Mouse (Mus musculus): Measurements from ENCODE around the gene Tnip1. TPM values are rescaled to one million over a fixed set of nuclear protein-coding genes. Genes with fewer than 3 reads are reported as not detected.

Tnip1 gene
- total and polyA plus RNA-seq, 3 experiments = 9.6 to 31.9 (median 17.3) TPM

GRCm38 (mm10) chr11:54885406-54885805, 77.3 kb downstream of the Tnip1 start:
- no peak for ATAC-seq (ENCODE audit: extremely low read depth, insufficient number of reproducible peaks, low FRiP score, poor library complexity, severe bottlenecking)
- Histone ChIP-seq H3K27me3 (ENCODE audit: insufficient read depth, low read length) (peaks cover 14% of the 10 kb centered on the region), H3K4me3 (ENCODE audit: low read depth, low read length) (no peak overlapping the region), H3K36me3 (replicated peaks) (no peaks in the 10 kb centered on the region), H3K4me1 (ENCODE audit: insufficient read depth, low read depth, low read length) (peaks cover 25% of the 10 kb centered on the region), H3K9me3 (replicated peaks) (no peaks in the 10 kb centered on the region)
- TF ChIP-seq POLR2AphosphoS5 (IDR thresholded peaks at IDR 0.05; ENCODE audit: insufficient replicate concordance, low read depth, low read length) (no peak), GATA2 (IDR thresholded peaks at IDR 0.05; ENCODE audit: borderline replicate concordance, low read depth, low read length) (no peak), TAL1 (conservative IDR thresholded peaks at IDR 0.05; ENCODE audit: low read depth, low read length) (no peak), CTCF (IDR thresholded peaks at IDR 0.05; ENCODE audit: low read depth, low read length) (no peak), GATA1 (IDR thresholded peaks at IDR 0.05; ENCODE audit: borderline replicate concordance, low read length) (no peak)
- no peak for DNase-seq (ENCODE audit: low spot score)

GRCm38 (mm10) chr11:54884937-54885336, 77.8 kb downstream of the Tnip1 start:
- Histone ChIP-seq H3K4me3 (ENCODE audit: low read depth, low read length) (no peak overlapping the region; the same call in 1 of the 2 replicates), H3K9me3 (replicated peaks) (no peaks in the 10 kb centered on the region), H3K36me3 (replicated peaks) (no peaks in the 10 kb centered on the region), H3K27me3 (ENCODE audit: insufficient read depth, low read length) (peaks cover 14% of the 10 kb centered on the region), H3K4me1 (ENCODE audit: insufficient read depth, low read depth, low read length) (peaks cover 25% of the 10 kb centered on the region)
- DNase-seq (ENCODE audit: low spot score) = peak; percentile 18
- TF ChIP-seq POLR2AphosphoS5 (IDR thresholded peaks at IDR 0.05; ENCODE audit: insufficient replicate concordance, low read depth, low read length) = no peak
- no peak for TF ChIP-seq CTCF (IDR thresholded peaks at IDR 0.05; ENCODE audit: low read depth, low read length)
- no peak for TF ChIP-seq GATA1 (IDR thresholded peaks at IDR 0.05; ENCODE audit: borderline replicate concordance, low read length)
- TF ChIP-seq GATA2 (IDR thresholded peaks at IDR 0.05; ENCODE audit: borderline replicate concordance, low read depth, low read length) = no peak
- no peak for TF ChIP-seq TAL1 (conservative IDR thresholded peaks at IDR 0.05; ENCODE audit: low read depth, low read length)
- peak; percentile 43 for ATAC-seq (ENCODE audit: extremely low read depth, insufficient number of reproducible peaks, low FRiP score, poor library complexity, severe bottlenecking)

GRCm38 (mm10) chr11:54884197-54884828, 78.4 kb downstream of the Tnip1 start:
- no peak for TF ChIP-seq GATA1 (IDR thresholded peaks at IDR 0.05; ENCODE audit: borderline replicate concordance, low read length)
- no peak for TF ChIP-seq POLR2AphosphoS5 (IDR thresholded peaks at IDR 0.05; ENCODE audit: insufficient replicate concordance, low read depth, low read length)
- TF ChIP-seq CTCF (IDR thresholded peaks at IDR 0.05; ENCODE audit: low read depth, low read length) = no peak
- TF ChIP-seq TAL1 (conservative IDR thresholded peaks at IDR 0.05; ENCODE audit: low read depth, low read length) = no peak
- no peak for TF ChIP-seq GATA2 (IDR thresholded peaks at IDR 0.05; ENCODE audit: borderline replicate concordance, low read depth, low read length)
- Histone ChIP-seq H3K27me3 (ENCODE audit: insufficient read depth, low read length) (peaks cover 12% of the 10 kb centered on the region), H3K36me3 (replicated peaks) (no peaks in the 10 kb centered on the region), H3K4me1 (ENCODE audit: insufficient read depth, low read depth, low read length) (peaks cover 25% of the 10 kb centered on the region), H3K9me3 (replicated peaks) (no peaks in the 10 kb centered on the region), H3K4me3 (ENCODE audit: low read depth, low read length) (no peak overlapping the region)
- DNase-seq (ENCODE audit: low spot score) (no peak), ATAC-seq (ENCODE audit: extremely low read depth, insufficient number of reproducible peaks, low FRiP score, poor library complexity, severe bottlenecking) (peak; percentile 52)

- no peaks in the 10 kb centered on the region for H3K36me3 ChIP-seq (replicated peaks)
- H3K27me3 ChIP-seq (ENCODE audit: insufficient read depth, low read length) = peaks cover 5% of the 10 kb centered on the region; the same call in 1 of the 2 replicates
- no peak for DNase-seq (ENCODE audit: low spot score)
- H3K9me3 ChIP-seq (replicated peaks) = no peaks in the 10 kb centered on the region
- no peak overlapping the region for H3K4me3 ChIP-seq (ENCODE audit: low read depth, low read length)
- H3K4me1 ChIP-seq (ENCODE audit: insufficient read depth, low read depth, low read length) = peaks cover 25% of the 10 kb centered on the region
- no peak for ATAC-seq (ENCODE audit: extremely low read depth, insufficient number of reproducible peaks, low FRiP score, poor library complexity, severe bottlenecking)
- TF ChIP-seq GATA2 (IDR thresholded peaks at IDR 0.05; ENCODE audit: borderline replicate concordance, low read depth, low read length) (no peak), CTCF (IDR thresholded peaks at IDR 0.05; ENCODE audit: low read depth, low read length) (no peak), POLR2AphosphoS5 (IDR thresholded peaks at IDR 0.05; ENCODE audit: insufficient replicate concordance, low read depth, low read length) (no peak), TAL1 (conservative IDR thresholded peaks at IDR 0.05; ENCODE audit: low read depth, low read length) (no peak)
Observed at GRCm38 (mm10) chr11:54882671-54883070, 80.0 kb downstream of the Tnip1 start.

GRCm38 (mm10) chr11:54881051-54881474, 81.7 kb downstream of the Tnip1 start:
- no peak for ATAC-seq (ENCODE audit: extremely low read depth, insufficient number of reproducible peaks, low FRiP score, poor library complexity, severe bottlenecking)
- TF ChIP-seq GATA1 (IDR thresholded peaks at IDR 0.05; ENCODE audit: borderline replicate concordance, low read length) (no peak), TAL1 (conservative IDR thresholded peaks at IDR 0.05; ENCODE audit: low read depth, low read length) (no peak), GATA2 (IDR thresholded peaks at IDR 0.05; ENCODE audit: borderline replicate concordance, low read depth, low read length) (no peak), POLR2AphosphoS5 (IDR thresholded peaks at IDR 0.05; ENCODE audit: insufficient replicate concordance, low read depth, low read length) (no peak), CTCF (IDR thresholded peaks at IDR 0.05; ENCODE audit: low read depth, low read length) (no peak)
- Histone ChIP-seq H3K4me1 (ENCODE audit: insufficient read depth, low read depth, low read length) (peaks cover 25% of the 10 kb centered on the region), H3K36me3 (replicated peaks) (no peaks in the 10 kb centered on the region), H3K9me3 (replicated peaks) (no peaks in the 10 kb centered on the region), H3K27me3 (ENCODE audit: insufficient read depth, low read length) (no peaks in the 10 kb centered on the region), H3K4me3 (ENCODE audit: low read depth, low read length) (no peak overlapping the region)
- no peak for DNase-seq (ENCODE audit: low spot score)

- TF ChIP-seq POLR2AphosphoS5 (IDR thresholded peaks at IDR 0.05; ENCODE audit: insufficient replicate concordance, low read depth, low read length) = no peak
- TF ChIP-seq GATA1 (IDR thresholded peaks at IDR 0.05; ENCODE audit: borderline replicate concordance, low read length) = no peak
- TF ChIP-seq CTCF (IDR thresholded peaks at IDR 0.05; ENCODE audit: low read depth, low read length) = no peak
- no peak for TF ChIP-seq GATA2 (IDR thresholded peaks at IDR 0.05; ENCODE audit: borderline replicate concordance, low read depth, low read length)
- no peak for TF ChIP-seq TAL1 (conservative IDR thresholded peaks at IDR 0.05; ENCODE audit: low read depth, low read length)
- H3K9me3 ChIP-seq (replicated peaks) = no peaks in the 10 kb centered on the region
- H3K27me3 ChIP-seq (ENCODE audit: insufficient read depth, low read length) = no peaks in the 10 kb centered on the region
- no peaks in the 10 kb centered on the region for H3K36me3 ChIP-seq (replicated peaks)
- H3K4me3 ChIP-seq (ENCODE audit: low read depth, low read length) = no peak overlapping the region
- H3K4me1 ChIP-seq (ENCODE audit: insufficient read depth, low read depth, low read length) = peaks cover 17% of the 10 kb centered on the region
- ATAC-seq (ENCODE audit: extremely low read depth, insufficient number of reproducible peaks, low FRiP score, poor library complexity, severe bottlenecking) (no peak), DNase-seq (ENCODE audit: low spot score) (no peak)
Observed at GRCm38 (mm10) chr11:54879922-54880321, 82.8 kb downstream of the Tnip1 start.

Measured in G1E (cell line).